12 mouse cellular contexts compared by ENCODE assay signal in the genomic region with DNA sequence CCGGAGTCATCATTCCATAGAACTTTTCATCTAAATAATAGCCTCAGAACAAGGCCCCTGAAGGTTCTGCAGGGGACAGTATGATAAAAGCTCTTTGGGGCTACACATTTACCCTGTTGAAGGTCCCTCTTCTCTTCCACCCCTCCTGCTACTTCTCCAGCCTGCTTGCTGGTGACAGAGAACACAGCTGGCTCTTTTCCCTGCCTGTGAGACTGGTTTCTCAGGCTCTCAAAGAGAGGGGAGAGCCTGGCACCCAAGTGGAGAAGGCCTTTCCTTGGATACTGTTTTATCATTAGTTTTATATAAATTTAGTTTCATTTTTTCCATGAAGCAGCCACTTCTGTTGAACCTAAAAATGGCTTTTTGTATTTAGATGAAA. TPM values are rescaled to one million over a fixed set of nuclear protein-coding genes. Genes with fewer than 3 reads are reported as not detected.
A peak's percentile ranks its signal among the peaks of the same experiment; 100 is the strongest.
DNase-seq lines count a peak whose midpoint lies in the region; ATAC-seq and TF ChIP-seq lines count a peak whose summit lies in the region.
"Had no signal": no experiment of that assay in that cellular context is flagged by ENCODE, and none has a peak within 500 bp of the region (broad histone marks: within the 10 kb centered on the region; RNA-seq: fewer than 3 reads in every experiment).

No protein-coding gene starts in this region.

- H3K9ac ChIP-seq in heart, embryonic 16.5 days (ENCODE audit: low read length), result peak overlapping the region; percentile 42; the same call in 1 of the 2 replicates
- H3K9ac ChIP-seq in forebrain, postnatal 0 days, result peak overlapping the region; percentile 48
- H3K9ac ChIP-seq in midbrain, embryonic 13.5 days (replicated peaks), result peak overlapping the region; percentile 64

- peaks cover 8% of the 10 kb centered on the region for H3K36me3 ChIP-seq in heart, embryonic 16.5 days (ENCODE audit: control insufficient read depth, insufficient read depth)
- H3K36me3 ChIP-seq in forebrain, postnatal 0 days (ENCODE audit: insufficient read depth), result peaks cover 24% of the 10 kb centered on the region; the same call in 1 of the 2 replicates
- peaks cover 14% of the 10 kb centered on the region for H3K36me3 ChIP-seq in midbrain, embryonic 13.5 days

- H3K27ac ChIP-seq in heart, embryonic 16.5 days (ENCODE audit: low read length), result no peak overlapping the region; the same call in 1 of the 2 replicates
- peak overlapping the region; percentile 54 for H3K27ac ChIP-seq in cortical plate, adult 2 months (ENCODE audit: insufficient read depth, low read length)
- H3K27ac ChIP-seq in forebrain, postnatal 0 days (ENCODE audit: low read depth, low read length), result peak overlapping the region; percentile 90
- H3K27ac ChIP-seq in midbrain, embryonic 13.5 days, result peak overlapping the region; percentile 75

- intact Hi-C loops in heart, postnatal 25 days (cut with DNase I), result loop anchor here (2.0 to 10.0 kb wide), 3 partner anchors 60 to 307 kb away; no protein-coding TSS in a partner anchor
- intact Hi-C loops in left cerebral cortex, postnatal 10 days (cut with DNase I), result loop anchor here (5.0 to 10.0 kb wide), 2 partner anchors 125 to 697 kb away; partner anchors contain the start of gene Ttc32

- no peak for ATAC-seq in heart, embryonic 16.5 days (replicated peaks; ENCODE audit: extremely low read depth, insufficient read depth, low FRiP score)
- no peak for ATAC-seq in forebrain, postnatal 0 days
- ATAC-seq in midbrain, embryonic 13.5 days, result no peak

- no peak overlapping the region for H3K4me2 ChIP-seq in heart, embryonic 16.5 days (ENCODE audit: low read depth, low read length)
- no peak overlapping the region for H3K4me2 ChIP-seq in forebrain, postnatal 0 days (ENCODE audit: low read depth)
- no peak overlapping the region for H3K4me2 ChIP-seq in midbrain, embryonic 13.5 days (replicated peaks)
- H3K4me2 ChIP-seq: liver, embryonic 11.5 days had no signal

- H3K27me3 ChIP-seq in heart, embryonic 16.5 days (ENCODE audit: control insufficient read depth, insufficient read depth, low read length), result no peaks in the 10 kb centered on the region
- H3K27me3 ChIP-seq in forebrain, postnatal 0 days (ENCODE audit: insufficient read depth, low read length), result no peaks in the 10 kb centered on the region
- no peaks in the 10 kb centered on the region for H3K27me3 ChIP-seq in midbrain, embryonic 13.5 days
- H3K27me3 ChIP-seq: CH12.LX had no signal

- TF ChIP-seq CTCF in cortical plate, adult 2 months (IDR thresholded peaks at IDR 0.05; ENCODE audit: extremely low read depth, insufficient read depth, low read length), result no peak
- no peak for TF ChIP-seq CTCF in forebrain, postnatal 0 days (IDR thresholded peaks at IDR 0.05; ENCODE audit: low read depth)

- DNase-seq in heart, postnatal 25 days (ENCODE audit: low spot score), result no peak
- DNase-seq in forebrain, postnatal 0 days, result peak; percentile 64
- no peak for DNase-seq in ovary, adult 18-20 months (ENCODE audit: low spot score)
- no peak for DNase-seq in embryo, embryonic 10 days (ENCODE audit: low spot score)
- no peak for DNase-seq in left cerebral cortex, postnatal 10 days (ENCODE audit: extremely low spot score in 1 of 2, low spot score in 2 of 2)

- H3K9me3 ChIP-seq in heart, embryonic 16.5 days (replicated peaks; ENCODE audit: control insufficient read depth, low read length), result no peaks in the 10 kb centered on the region
- no peaks in the 10 kb centered on the region for H3K9me3 ChIP-seq in forebrain, postnatal 0 days (ENCODE audit: low read length)
- H3K9me3 ChIP-seq in midbrain, embryonic 13.5 days, result no peaks in the 10 kb centered on the region

- peaks cover 16% of the 10 kb centered on the region for H3K4me1 ChIP-seq in heart, embryonic 16.5 days (ENCODE audit: control insufficient read depth, insufficient read depth, low read length)
- H3K4me1 ChIP-seq in cortical plate, adult 2 months (ENCODE audit: control insufficient read depth, insufficient read depth, low read length), result peaks cover 3% of the 10 kb centered on the region
- peaks cover 6% of the 10 kb centered on the region; the same call in 1 of the 2 replicates for H3K4me1 ChIP-seq in forebrain, postnatal 0 days (ENCODE audit: insufficient read depth)
- peaks cover 24% of the 10 kb centered on the region for H3K4me1 ChIP-seq in midbrain, embryonic 13.5 days (replicated peaks)

- 94% methylated on average over 1 of the region's 1 CpGs for WGBS in heart, embryonic 16.5 days
- WGBS in forebrain, postnatal 0 days, result 53% methylated on average over 1 of the region's 1 CpGs
- 54% methylated on average over 1 of the region's 1 CpGs for WGBS in midbrain, embryonic 13.5 days

- H3K4me3 ChIP-seq in heart, embryonic 16.5 days (ENCODE audit: low read length), result no peak overlapping the region
- H3K4me3 ChIP-seq in cortical plate, adult 2 months (ENCODE audit: insufficient read depth, low read length), result no peak overlapping the region
- no peak overlapping the region for H3K4me3 ChIP-seq in forebrain, postnatal 0 days (ENCODE audit: low read depth, low read length)
- no peak overlapping the region for H3K4me3 ChIP-seq in midbrain, embryonic 13.5 days (replicated peaks)

- no peak for TF ChIP-seq POLR2A in cortical plate, adult 2 months (IDR thresholded peaks at IDR 0.05; ENCODE audit: extremely low read depth, insufficient read depth, low read length)

RNA-seq across cellular contexts. Expression of gene Hs1bp3, which starts 14.4 kb away (rescaled TPM):
- polyA plus RNA-seq in heart, embryonic 16.5 days (2015; fragmentation: Nextera tagmentation; extraction: Ambion mirVana), result 15.1 and 16.5 TPM in 2 replicates
- 10 to 100 TPM; 11.9 to 14.1 TPM for total RNA-seq in heart, postnatal 25 days (2021)
- polyA plus RNA-seq in cortical plate, adult 2 months (2012; rRNA removed), result 15.4 and 15.7 TPM in 2 replicates
- 5.5 and 7.0 TPM in 2 replicates for total RNA-seq in forebrain, postnatal 0 days (2014; rRNA removed)
- polyA plus RNA-seq in forebrain, postnatal 0 days (2015; fragmentation: Nextera tagmentation; extraction: Ambion mirVana), result 4.2 and 5.8 TPM in 2 replicates
- 7.7 and 9.0 TPM in 2 replicates for polyA plus RNA-seq in midbrain, embryonic 13.5 days (2015; fragmentation: Nextera tagmentation; extraction: Ambion mirVana)
- total RNA-seq in left cerebral cortex, postnatal 10 days (2021), result 10 to 100 TPM in 1 of 2 experiments, 1 to 10 TPM in 1; 9.4 to 10.1 TPM

RNA-seq across cellular contexts. Expression of gene Gdf7, which starts 25.9 kb away (rescaled TPM):
- not detected in 2 replicates for polyA plus RNA-seq in heart, embryonic 16.5 days (2015; fragmentation: Nextera tagmentation; extraction: Ambion mirVana)
- total RNA-seq in heart, postnatal 25 days (2021), result under 1 TPM; 0.23 to 0.53 TPM
- 0.06 and 0.23 TPM in 2 replicates for polyA plus RNA-seq in cortical plate, adult 2 months (2012; rRNA removed)
- total RNA-seq in forebrain, postnatal 0 days (2014; rRNA removed), result 0.14 and 0.54 TPM in 2 replicates
- 0.10 and 0.18 TPM in 2 replicates for polyA plus RNA-seq in forebrain, postnatal 0 days (2015; fragmentation: Nextera tagmentation; extraction: Ambion mirVana)
- polyA plus RNA-seq in midbrain, embryonic 13.5 days (2015; fragmentation: Nextera tagmentation; extraction: Ambion mirVana), result 0.43 and 0.58 TPM in 2 replicates
- total RNA-seq in left cerebral cortex, postnatal 10 days (2021), result under 1 TPM in 1 of 2 experiments, not detected in 1; 0.24 TPM
- total RNA-seq: CH12.LX; hematopoietic stem cell, adult 5-6 weeks; neutrophil, adult 5-6 weeks had no signal
- polyA plus RNA-seq: liver, embryonic 11.5 days had no signal
